Comparison of ENCODE assay signal across 9 mouse cellular contexts in genomic region chr9:62341701-62342440, GRCm38 (mm10). TPM values are rescaled to one million over a fixed set of nuclear protein-coding genes. Genes with fewer than 3 reads are reported as not detected.
DNase-seq lines count a peak whose midpoint lies in the region; ATAC-seq and TF ChIP-seq lines count a peak whose summit lies in the region.
"Had no signal": no experiment of that assay in that cellular context is flagged by ENCODE, and none has a peak within 500 bp of the region (broad histone marks: within the 10 kb centered on the region; RNA-seq: fewer than 3 reads in every experiment).

No protein-coding gene starts in this region.

- no peak for TF ChIP-seq CTCF in cortical plate, adult 2 months (IDR thresholded peaks at IDR 0.05; ENCODE audit: extremely low read depth, insufficient read depth, low read length)

- TF ChIP-seq POLR2A in cortical plate, adult 2 months (IDR thresholded peaks at IDR 0.05; ENCODE audit: extremely low read depth, insufficient read depth, low read length) = no peak

- intact Hi-C loops in heart, postnatal 14 days (cut with DNase I) = loop anchor here (2.0 kb wide), 2 partner anchors 47 to 73 kb away; no protein-coding TSS in a partner anchor

- peak; percentile 72 for DNase-seq in adrenal gland, adult 2 months
- no peak for DNase-seq in adrenal gland, postnatal 25 days
- peak; percentile 34 to 47 for DNase-seq in CD8-positive naive resting alpha-beta T cell, adult 2 months (ENCODE audit: low read depth in 2 of 2, low spot score in 2 of 2)
- DNase-seq in heart, postnatal 14 days = peak; percentile 42 to 48
- peak; percentile 71 for DNase-seq in liver, embryonic 11.5 days (ENCODE audit: low spot score)
- peak; percentile 72 for DNase-seq in thymus, postnatal 4 days

- ATAC-seq in liver, embryonic 11.5 days (replicated peaks; ENCODE audit: low FRiP score) = no peak
- ATAC-seq in neural tube, embryonic 13.5 days (ENCODE audit: low read depth) = peak; percentile 21

- peak overlapping the region; percentile 91 for H3K4me2 ChIP-seq in liver, embryonic 11.5 days
- H3K4me2 ChIP-seq in neural tube, embryonic 13.5 days = peak overlapping the region; percentile 82

- no peaks in the 10 kb centered on the region for H3K36me3 ChIP-seq in liver, embryonic 11.5 days (ENCODE audit: control insufficient read depth, insufficient read depth, low read length)
- no peaks in the 10 kb centered on the region for H3K36me3 ChIP-seq in neural tube, embryonic 13.5 days

- H3K9ac ChIP-seq in liver, embryonic 11.5 days (ENCODE audit: low read depth, low read length) = peak overlapping the region; percentile 83
- peak overlapping the region; percentile 97 for H3K9ac ChIP-seq in neural tube, embryonic 13.5 days

- H3K27me3 ChIP-seq in liver, embryonic 11.5 days (replicated peaks; ENCODE audit: control insufficient read depth, insufficient read depth, low read length) = no peaks in the 10 kb centered on the region
- no peaks in the 10 kb centered on the region for H3K27me3 ChIP-seq in neural tube, embryonic 13.5 days

- H3K4me1 ChIP-seq in cortical plate, adult 2 months (ENCODE audit: control insufficient read depth, insufficient read depth, low read length) = peaks cover 4% of the 10 kb centered on the region; the same call in 1 of the 2 replicates
- peaks cover 28% of the 10 kb centered on the region for H3K4me1 ChIP-seq in liver, embryonic 11.5 days (replicated peaks; ENCODE audit: control insufficient read depth, insufficient read depth, low read length)
- peaks cover 42% of the 10 kb centered on the region for H3K4me1 ChIP-seq in neural tube, embryonic 13.5 days (replicated peaks)

- H3K27ac ChIP-seq in cortical plate, adult 2 months (ENCODE audit: insufficient read depth, low read length) = peak overlapping the region; percentile 86
- H3K27ac ChIP-seq in liver, embryonic 11.5 days (ENCODE audit: low read depth, low read length) = peak overlapping the region; percentile 98
- peak overlapping the region; percentile 99 for H3K27ac ChIP-seq in neural tube, embryonic 13.5 days (replicated peaks)

- no peaks in the 10 kb centered on the region for H3K9me3 ChIP-seq in liver, embryonic 11.5 days (ENCODE audit: control insufficient read depth, low read length)
- no peaks in the 10 kb centered on the region for H3K9me3 ChIP-seq in neural tube, embryonic 13.5 days

- H3K4me3 ChIP-seq in cortical plate, adult 2 months (ENCODE audit: insufficient read depth, low read length) = peak overlapping the region; percentile 94
- H3K4me3 ChIP-seq in liver, embryonic 11.5 days (ENCODE audit: low read depth, low read length) = peak overlapping the region; percentile 88
- peak overlapping the region; percentile 92 for H3K4me3 ChIP-seq in neural tube, embryonic 13.5 days

- under 1% methylated on average over 52 of the region's 54 CpGs for WGBS in liver, embryonic 11.5 days
- under 1% methylated on average over 52 of the region's 54 CpGs for whole genome bisulfite sequencing in neural tube, embryonic 13.5 days

RNA-seq across cellular contexts. Expression of gene Anp32a, which starts 0.8 kb away (rescaled TPM):
- 100 to 1,000 TPM; 278 to 501 TPM for total RNA-seq in adrenal gland, adult 2 months (2021)
- 8.0 and 9.8 TPM in 2 replicates for polyA plus RNA-seq in adrenal gland, adult 2 months (2012; rRNA removed)
- total RNA-seq in adrenal gland, postnatal 25 days (2021) = 271 and 320 TPM in 2 replicates
- 344 and 411 TPM in 2 replicates for polyA plus RNA-seq in cortical plate, adult 2 months (2012; rRNA removed)
- total RNA-seq in heart, postnatal 14 days (2021) = 100 to 1,000 TPM; 184 to 205 TPM
- polyA plus RNA-seq in liver, embryonic 11.5 days (2014; fragmentation: Nextera tagmentation; extraction: Ambion mirVana) = 107 and 112 TPM in 2 replicates
- 128 and 130 TPM in 2 replicates for polyA plus RNA-seq in neural tube, embryonic 13.5 days (2015; fragmentation: Nextera tagmentation; extraction: Ambion mirVana)

RNA-seq across cellular contexts. Expression of gene Spesp1, which starts 59.9 kb away (rescaled TPM):
- not detected for total RNA-seq in adrenal gland, adult 2 months (2021)
- not detected in 2 replicates for polyA plus RNA-seq in adrenal gland, adult 2 months (2012; rRNA removed)
- not detected in 2 replicates for total RNA-seq in adrenal gland, postnatal 25 days (2021)
- not detected in 2 replicates for polyA plus RNA-seq in cortical plate, adult 2 months (2012; rRNA removed)
- total RNA-seq in heart, postnatal 14 days (2021) = not detected
- not detected in 2 replicates for polyA plus RNA-seq in liver, embryonic 11.5 days (2014; fragmentation: Nextera tagmentation; extraction: Ambion mirVana)
- not detected in 2 replicates for polyA plus RNA-seq in neural tube, embryonic 13.5 days (2015; fragmentation: Nextera tagmentation; extraction: Ambion mirVana)
- total RNA-seq: neutrophil, adult 5-6 weeks had no signal
